Mouse (Mus musculus): Measurements from ENCODE around the gene Pnisr. TPM values are rescaled to one million over a fixed set of nuclear protein-coding genes. Genes with fewer than 3 reads are reported as not detected.

The Pnisr gene
- polyA plus RNA-seq (2017; shearing (Covaris generic)) = 194 TPM

DNA sequence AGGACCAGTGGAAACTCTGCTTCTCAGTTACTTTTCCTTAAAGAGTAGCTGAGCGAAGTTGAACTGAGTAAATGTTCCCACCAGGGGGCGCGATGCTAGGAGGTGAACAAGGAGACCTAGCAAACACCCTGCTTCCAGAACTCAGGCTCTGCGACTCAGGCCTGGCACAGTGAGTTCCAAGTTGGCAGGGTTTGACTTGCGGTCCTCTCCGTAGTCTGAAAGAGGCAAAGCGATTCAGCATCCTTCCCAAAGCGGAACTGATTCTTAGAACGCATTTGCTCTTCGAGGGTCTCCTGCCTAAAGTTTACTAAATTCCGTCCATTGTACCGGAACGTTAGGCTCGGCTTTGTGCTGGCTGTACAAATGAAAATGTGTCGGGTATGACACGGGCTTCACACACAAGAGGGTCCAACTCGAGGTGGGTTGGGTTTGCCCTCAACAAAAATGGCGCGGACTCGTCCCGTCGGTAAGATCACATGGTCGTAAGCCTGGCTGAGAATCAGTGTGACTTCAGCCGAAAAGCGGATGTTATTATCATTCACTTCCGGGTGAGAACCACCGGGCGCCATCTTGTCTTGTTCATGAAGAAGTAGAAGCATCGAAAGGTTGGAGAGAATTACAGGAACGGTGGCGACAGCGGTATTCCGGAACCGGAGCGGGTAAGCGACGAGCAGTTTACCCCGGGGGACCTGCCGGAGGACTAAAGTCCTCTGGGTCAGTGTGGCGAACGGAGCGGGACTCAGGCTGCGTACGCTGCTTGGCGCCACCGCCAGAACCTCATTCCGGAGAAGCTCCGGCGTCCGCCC, at the start of gene Pnisr:
Gene Pnisr, plus strand, starts transcription at position 103 of the 806 bp plus-strand sequence.

DNA sequence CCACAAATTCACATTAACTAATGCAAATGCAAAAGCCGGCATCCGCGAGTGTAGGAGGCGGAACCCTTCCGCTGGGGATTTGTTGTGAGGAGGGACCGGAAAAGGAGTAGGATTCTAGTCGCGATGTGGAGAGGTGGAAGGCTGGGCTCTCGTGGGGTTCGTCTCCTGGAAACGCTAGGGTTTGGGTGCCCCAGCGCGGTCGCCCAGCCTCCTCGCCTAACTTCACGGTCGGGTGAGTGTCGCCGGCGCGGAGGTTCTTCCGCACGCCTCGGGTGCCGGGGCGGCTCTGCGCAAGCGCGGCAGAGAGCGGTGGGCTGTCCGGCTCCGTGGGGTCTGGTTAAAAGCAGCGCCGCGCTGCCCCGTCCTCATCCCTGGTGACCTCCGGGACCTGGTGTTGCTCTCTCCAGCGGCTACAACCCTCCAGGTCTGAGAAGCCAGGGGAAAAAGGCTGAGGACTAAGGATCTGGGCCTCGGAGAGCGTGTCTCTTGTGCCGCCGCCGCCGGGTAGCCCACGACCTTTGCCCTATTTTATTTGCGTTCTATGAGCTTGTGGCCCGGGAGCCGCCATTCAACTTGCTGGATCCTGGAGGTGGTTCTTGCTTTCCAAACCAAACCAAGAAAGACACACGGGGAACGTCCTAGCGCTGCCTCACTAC, 32.3 kb downstream of the Pnisr start, which contains the start of gene Coq3:
Gene Coq3, plus strand, starts transcription at position 109 of the 656 bp plus-strand sequence.

Other genes with a start within 250 kb of the Pnisr start
- gene Prdm13, start 161.6 kb upstream of the Pnisr start, polyA plus RNA-seq (2017; shearing (Covaris generic)) = not detected
- gene Ccnc, start 119.9 kb upstream of the Pnisr start, polyA plus RNA-seq (2017; shearing (Covaris generic)) = 41.7 TPM
- gene Usp45, start 80.4 kb upstream of the Pnisr start, polyA plus RNA-seq (2017; shearing (Covaris generic)) = 30.1 TPM
- 28.2 TPM for gene Tstd3, start 80.4 kb upstream of the Pnisr start, polyA plus RNA-seq (2017; shearing (Covaris generic))
- 10.6 TPM for gene Coq3, start 32.1 kb downstream of the Pnisr start, polyA plus RNA-seq (2017; shearing (Covaris generic))
- not detected for gene Faxc, start 83.7 kb downstream of the Pnisr start, polyA plus RNA-seq (2017; shearing (Covaris generic))

All from activated CD4-positive, CD25-positive, alpha-beta regulatory T cell, adult 9 weeks (primary cell).